Mouse (Mus musculus) olfactory bulb, adult 2 months (tissue): Measurements from ENCODE around the gene Col27a1. TPM values are rescaled to one million over a fixed set of nuclear protein-coding genes. Genes with fewer than 3 reads are reported as not detected.

ENCODE experiments used
- H3K27ac ChIP-seq: fragments of 200-500 bp; 2 replicates; pipeline ENCODE4 v1.5.1; 2012; ENCODE audit warnings: low read depth, low read length; ENCODE audit not compliant: insufficient read depth
- H3K4me1 ChIP-seq: fragments of 200-500 bp; 2 replicates; pipeline ENCODE4 v1.6.1; 2012; ENCODE audit warnings: low read length; ENCODE audit not compliant: control insufficient read depth, insufficient read depth
- H3K4me3 ChIP-seq: fragments of 200-500 bp; 2 replicates; pipeline ENCODE4 v1.5.1; 2012; ENCODE audit warnings: mild to moderate bottlenecking, low read depth, low read length, moderate library complexity; ENCODE audit not compliant: insufficient read depth
- CTCF ChIP-seq: fragments of 200-500 bp; IDR thresholded peaks from 2 replicates; pipeline ENCODE4 v1.5.1; 2012; ENCODE audit warnings: low read depth, mild to moderate bottlenecking, low read length, moderate library complexity; ENCODE audit not compliant: insufficient read depth
- POLR2A ChIP-seq: fragments of 200-500 bp; IDR thresholded peaks from 2 replicates; pipeline ENCODE4 v1.6.1; 2012; ENCODE audit warnings: mild to moderate bottlenecking, low read depth, low read length, moderate library complexity; ENCODE audit not compliant: insufficient read depth
- WGBS: fragments of 180-500 bp; shearing (Covaris S2); methylation state at CpG from one replicate; pipeline ENCODE4 v1.1.7; 2018; 5-methylcytosine and 5-hydroxymethylcytosine counted together
- polyA plus RNA-seq: library from polyadenylated mRNA; stranded (reverse); fragments of >200 nt; gene quantifications from 2 replicates; pipeline ENCODE4 v1.2.4, GENCODE M21; 2012; ENCODE audit warnings: low replicate concordance; ENCODE audit not compliant: missing spikeins, insufficient read depth, insufficient read length

Col27a1 gene
- polyA plus RNA-seq, 1 experiment, result not detected

GRCm38 (mm10) chr4:63251760-63252159 lies 38.0 kb downstream of the Col27a1 start:
- Histone ChIP-seq H3K4me3 (no peak overlapping the region), H3K4me1 (peaks cover 34% of the 10 kb centered on the region), H3K27ac (no peak overlapping the region)
- WGBS, result 40% methylated on average over 11 of the region's 11 CpGs
- no peak for TF ChIP-seq CTCF
- TF ChIP-seq POLR2A, result no peak

- 76% methylated on average over 6 of the region's 6 CpGs for WGBS
- H3K27ac ChIP-seq, result no peak overlapping the region
- TF ChIP-seq CTCF (no peak), POLR2A (no peak)
- no peak overlapping the region for H3K4me3 ChIP-seq
- peaks cover 34% of the 10 kb centered on the region for H3K4me1 ChIP-seq
These were observed 39.9 kb downstream of the Col27a1 start for GRCm38 (mm10) chr4:63253716-63254115.

- H3K4me1 ChIP-seq, result peaks cover 30% of the 10 kb centered on the region
- WGBS, result 84% methylated on average over 2 of the region's 2 CpGs
- TF ChIP-seq POLR2A, result no peak
- TF ChIP-seq CTCF, result no peak
- no peak overlapping the region for H3K27ac ChIP-seq
- no peak overlapping the region for H3K4me3 ChIP-seq
These were observed 40.3 kb downstream of the Col27a1 start for GRCm38 (mm10) chr4:63254151-63254550.

- TF ChIP-seq CTCF (no peak), POLR2A (no peak)
These were observed 42.6 kb downstream of the Col27a1 start for GRCm38 (mm10) chr4:63256371-63256770.

GRCm38 (mm10) chr4:63257346-63257745 lies 43.5 kb downstream of the Col27a1 start:
- Histone ChIP-seq H3K4me3 (no peak overlapping the region), H3K27ac (no peak overlapping the region), H3K4me1 (peaks cover 14% of the 10 kb centered on the region)
- TF ChIP-seq CTCF, result no peak
- no peak for TF ChIP-seq POLR2A
- 55% methylated on average over 7 of the region's 7 CpGs for WGBS

More at GRCm38 (mm10) chr4:63256371-63256770, 42.6 kb downstream of the Col27a1 start:
- no peak overlapping the region for H3K4me3 ChIP-seq
- H3K27ac ChIP-seq, result no peak overlapping the region
- peaks cover 19% of the 10 kb centered on the region for H3K4me1 ChIP-seq
- 73% methylated on average over 2 of the region's 2 CpGs for WGBS

GRCm38 (mm10) chr4:63258096-63258495 lies 44.3 kb downstream of the Col27a1 start:
- no peak overlapping the region for H3K27ac ChIP-seq
- H3K4me3 ChIP-seq, result no peak overlapping the region
- TF ChIP-seq CTCF (no peak), POLR2A (no peak)
- WGBS, result 81% methylated on average over 14 of the region's 14 CpGs
- H3K4me1 ChIP-seq, result peaks cover 12% of the 10 kb centered on the region; the same call in 1 of the 2 replicates

- no peak overlapping the region for H3K27ac ChIP-seq
- TF ChIP-seq POLR2A (no peak), CTCF (no peak)
- 92% methylated on average over 6 of the region's 6 CpGs for WGBS
- peaks cover 5% of the 10 kb centered on the region; the same call in 1 of the 2 replicates for H3K4me1 ChIP-seq
- no peak overlapping the region for H3K4me3 ChIP-seq
These were observed 45.3 kb downstream of the Col27a1 start for GRCm38 (mm10) chr4:63259066-63259465.

GRCm38 (mm10) chr4:63260506-63260905 lies 46.7 kb downstream of the Col27a1 start:
- no peak overlapping the region for H3K4me3 ChIP-seq
- no peak overlapping the region for H3K27ac ChIP-seq
- no peak for TF ChIP-seq POLR2A
- TF ChIP-seq CTCF, result no peak
- 87% methylated on average over 10 of the region's 10 CpGs for WGBS
- H3K4me1 ChIP-seq, result peaks cover 3% of the 10 kb centered on the region; the same call in 1 of the 2 replicates

- Histone ChIP-seq H3K4me1 (peaks cover 3% of the 10 kb centered on the region; the same call in 1 of the 2 replicates), H3K27ac (no peak overlapping the region), H3K4me3 (no peak overlapping the region)
- TF ChIP-seq CTCF, result no peak
- 100% methylated on average over 1 of the region's 1 CpGs for WGBS
These were observed 49.1 kb downstream of the Col27a1 start for GRCm38 (mm10) chr4:63262941-63263340.

- H3K4me3 ChIP-seq, result no peak overlapping the region
- H3K27ac ChIP-seq, result no peak overlapping the region
- TF ChIP-seq POLR2A (no peak), CTCF (no peak)
- H3K4me1 ChIP-seq, result 0 out of 2 replicates have a peak, but pooled peaks cover 3% of the 10 kb centered on the region
- WGBS, result 89% methylated on average over 6 of the region's 6 CpGs
These were observed 52.5 kb downstream of the Col27a1 start for GRCm38 (mm10) chr4:63266276-63266675.
